Mouse (Mus musculus): ENCODE measurements around the gene Celf1. TPM values are rescaled to one million over a fixed set of nuclear protein-coding genes. Genes with fewer than 3 reads are reported as not detected.
"Not testable (repeated sequence)": the region's sequence is repeated elsewhere in the genome, so short reads cannot be mapped to it uniquely, and the experiment has no call there.

Celf1 gene
- total and polyA plus RNA-seq, 3 experiments, result 46.2 to 212 (median 82.3) TPM

GRCm38 (mm10) chr2:91042651-91043398 lies 102.6 kb downstream of the Celf1 start:
- DNase-seq (ENCODE audit: low read depth, low spot score), result no peak
- TF ChIP-seq USF1 (IDR thresholded peaks at IDR 0.05; ENCODE audit: low read depth, low read length) (no peak), MYB (IDR thresholded peaks at IDR 0.05; ENCODE audit: low read depth, low read length) (no peak), RAD21 (IDR thresholded peaks at IDR 0.05; ENCODE audit: low read depth, low read length) (no peak), TBP (IDR thresholded peaks at IDR 0.05; ENCODE audit: low read depth, low read length) (no peak), HCFC1 (IDR thresholded peaks at IDR 0.05; ENCODE audit: low read depth, low read length) (no peak), GABPA (IDR thresholded peaks at IDR 0.05; ENCODE audit: low read depth, low read length) (no peak), MAZ (IDR thresholded peaks at IDR 0.05; ENCODE audit: low read depth, low read length) (no peak), CHD1 (IDR thresholded peaks at IDR 0.05; ENCODE audit: low read depth, low read length) (no peak), EP300 (IDR thresholded peaks at IDR 0.05; ENCODE audit: low read depth in 1 of 2, low read length in 2 of 2) (no peak), MAFK (IDR thresholded peaks at IDR 0.05; ENCODE audit: borderline replicate concordance, low read depth, low read length) (no peak), CTCF (IDR thresholded peaks at IDR 0.05 in 2 of 3, conservative IDR thresholded peaks at IDR 0.05 in 1 of 3; ENCODE audit: control insufficient read depth in 1 of 3, insufficient read depth in 1 of 3, low read depth in 2 of 3, low read length in 3 of 3, poor library complexity in 1 of 3, severe bottlenecking in 1 of 3) (no peak), ELF1 (IDR thresholded peaks at IDR 0.05; ENCODE audit: low read depth, low read length) (no peak)
- H3K36me3 ChIP-seq (ENCODE audit: control insufficient read depth in 1 of 2, insufficient read depth in 2 of 2, low read length in 2 of 2), result no peaks in the 10 kb centered on the region
- H3K9ac ChIP-seq (ENCODE audit: control insufficient read depth, low read depth, low read length, poor library complexity, severe bottlenecking), result no peak overlapping the region
- H3K9me3 ChIP-seq (replicated peaks; ENCODE audit: insufficient read depth, low read length), result no peaks in the 10 kb centered on the region
- no peaks in the 10 kb centered on the region for H3K4me1 ChIP-seq (ENCODE audit: control insufficient read depth in 1 of 2, insufficient read depth in 2 of 2, low read length in 2 of 2)
- no peaks in the 10 kb centered on the region for H3K27me3 ChIP-seq (ENCODE audit: control insufficient read depth in 1 of 2, insufficient read depth in 2 of 2, low read length in 2 of 2)
- H3K4me3 ChIP-seq (ENCODE audit: control insufficient read depth in 1 of 2, insufficient read depth in 1 of 2, low read depth in 2 of 2, low read length in 2 of 2), result no peak overlapping the region
- H3K79me2 ChIP-seq (ENCODE audit: control insufficient read depth, insufficient read depth, low read length, poor library complexity), result no peaks in the 10 kb centered on the region
- no peak overlapping the region for H3K27ac ChIP-seq (ENCODE audit: control insufficient read depth, low read depth, low read length)

- Histone ChIP-seq H3K4me1 (ENCODE audit: control insufficient read depth in 1 of 2, insufficient read depth in 2 of 2, low read length in 2 of 2) (no peaks in the 10 kb centered on the region; a peak in 1 of 4 replicates), H3K4me3 (ENCODE audit: control insufficient read depth in 1 of 2, insufficient read depth in 1 of 2, low read depth in 2 of 2, low read length in 2 of 2) (no peak overlapping the region), H3K27me3 (ENCODE audit: control insufficient read depth in 1 of 2, insufficient read depth in 2 of 2, low read length in 2 of 2) (no peaks in the 10 kb centered on the region), H3K9ac (ENCODE audit: control insufficient read depth, low read depth, low read length, poor library complexity, severe bottlenecking) (no peak overlapping the region), H3K9me3 (replicated peaks; ENCODE audit: insufficient read depth, low read length) (no peaks in the 10 kb centered on the region), H3K27ac (ENCODE audit: control insufficient read depth, low read depth, low read length) (no peak overlapping the region), H3K79me2 (ENCODE audit: control insufficient read depth, insufficient read depth, low read length, poor library complexity) (no peaks in the 10 kb centered on the region), H3K36me3 (ENCODE audit: control insufficient read depth in 1 of 2, insufficient read depth in 2 of 2, low read length in 2 of 2) (no peaks in the 10 kb centered on the region)
- no peak for DNase-seq (ENCODE audit: low read depth, low spot score)
- TF ChIP-seq MEF2A (IDR thresholded peaks at IDR 0.05; ENCODE audit: extremely low read depth, insufficient replicate concordance, low read depth, low read length, poor library complexity, severe bottlenecking) (no peak), ZMIZ1 (IDR thresholded peaks at IDR 0.05; ENCODE audit: low read depth, low read length) (no peak), ETS1 (IDR thresholded peaks at IDR 0.05; ENCODE audit: low read depth, low read length) (no peak), POLR2AphosphoS5 (IDR thresholded peaks at IDR 0.05; ENCODE audit: borderline replicate concordance, low read depth, low read length) (no peak)
These were observed 104.5 kb downstream of the Celf1 start for GRCm38 (mm10) chr2:91044727-91045126.

- not testable (repeated sequence) for H3K36me3 ChIP-seq (ENCODE audit: control insufficient read depth in 1 of 2, insufficient read depth in 2 of 2, low read length in 2 of 2); H3K27me3 ChIP-seq (ENCODE audit: control insufficient read depth in 1 of 2, insufficient read depth in 2 of 2, low read length in 2 of 2); H3K4me1 ChIP-seq (ENCODE audit: control insufficient read depth in 1 of 2, insufficient read depth in 2 of 2, low read length in 2 of 2); H3K9me3 ChIP-seq (replicated peaks; ENCODE audit: insufficient read depth, low read length); H3K79me2 ChIP-seq (ENCODE audit: control insufficient read depth, insufficient read depth, low read length, poor library complexity); H3K27ac ChIP-seq (ENCODE audit: control insufficient read depth, low read depth, low read length); DNase-seq (ENCODE audit: low read depth, low spot score); H3K9ac ChIP-seq (ENCODE audit: control insufficient read depth, low read depth, low read length, poor library complexity, severe bottlenecking); H3K4me3 ChIP-seq (ENCODE audit: control insufficient read depth in 1 of 2, insufficient read depth in 1 of 2, low read depth in 2 of 2, low read length in 2 of 2)
These were observed 105.6 kb downstream of the Celf1 start for GRCm38 (mm10) chr2:91045805-91046204.

Data from MEL (cell line).